Mouse (Mus musculus): ENCODE measurements around the gene Lig4. TPM values are rescaled to one million over a fixed set of nuclear protein-coding genes. Genes with fewer than 3 reads are reported as not detected.

Lig4 gene
- polyA plus RNA-seq, 2 experiments from 2014 or later = 3.3 to 5.0 TPM

GRCm38 (mm10) chr8:9929746-9930445 is 47.6 kb downstream of the Lig4 start:
- ATAC-seq = no peak

Other genes with a start within 250 kb of the Lig4 start
- not detected for gene Fam155a, start 206.5 kb downstream of the Lig4 start, polyA plus RNA-seq (2017; shearing (Covaris generic))
- not detected for gene Gm10217, start 113.4 kb downstream of the Lig4 start, polyA plus RNA-seq (2017; shearing (Covaris generic))
- 1 to 10 TPM; 2.8 to 4.3 TPM for gene Abhd13, start within 50 bp of the Lig4 start, polyA plus RNA-seq (2017; shearing (Covaris generic))
- 1 to 10 TPM; 5.9 to 8.9 TPM for gene Tnfsf13b, start 28.8 kb upstream of the Lig4 start, polyA plus RNA-seq (2017; shearing (Covaris generic))
- not detected for gene Myo16, start 176.2 kb upstream of the Lig4 start, polyA plus RNA-seq (2017; shearing (Covaris generic))